Mouse (Mus musculus) right cerebral cortex, postnatal 36 days (tissue): Measurements from ENCODE around the gene Defa37.
"Not testable (repeated sequence)": the region's sequence is repeated elsewhere in the genome, so short reads cannot be mapped to it uniquely, and the experiment has no call there.

Experiments
- DNase-seq, 2 experiments: peaks; one replicate each; pipeline ENCODE4 v3.0.0; 2022; ENCODE audit warnings: low spot score in 2 of 2, mixed read lengths in 1 of 2

Defa37 gene

DNA sequence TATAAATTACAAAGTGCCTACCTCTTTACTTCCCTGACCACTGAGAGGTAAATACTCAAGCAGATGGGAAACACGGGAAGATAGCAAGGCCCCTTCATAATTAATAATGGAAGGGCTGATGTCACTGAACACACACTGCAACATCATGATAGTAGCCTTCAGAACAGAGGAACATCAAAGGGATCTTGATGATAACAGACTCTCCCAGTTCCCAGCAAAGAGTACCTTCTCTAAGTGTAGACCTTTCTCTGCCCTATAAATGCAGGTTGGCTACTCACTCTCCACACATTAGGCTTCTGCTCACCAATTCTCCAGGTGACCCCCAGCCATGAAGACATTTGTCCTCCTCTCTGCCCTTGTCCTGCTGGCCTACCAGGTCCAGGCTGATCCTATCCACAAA, at the start of gene Defa37:
Gene Defa37 (plus strand): TSS at position 301 of the 400 bp plus-strand sequence.
- not testable (repeated sequence) for DNase-seq

DNA sequence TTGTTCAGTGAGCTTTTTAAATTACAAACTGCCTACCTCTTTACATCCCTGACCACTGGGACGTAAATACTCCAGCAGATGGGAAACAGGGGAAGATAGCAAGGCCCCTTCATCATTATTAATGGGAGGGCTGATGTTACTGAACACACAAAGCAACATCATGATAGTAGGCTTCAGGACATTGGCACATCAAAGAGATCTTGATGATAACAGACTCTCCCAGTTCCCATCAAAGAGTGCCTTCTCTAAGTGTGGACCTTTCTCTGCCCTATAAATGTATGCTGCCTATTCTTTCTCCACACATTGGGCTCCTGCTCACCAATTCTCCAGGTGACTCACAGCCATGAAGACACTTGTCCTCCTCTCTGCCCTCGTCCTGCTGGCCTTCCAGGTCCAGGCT, 36.5 kb upstream of the Defa37 start, which contains the start of gene Defa32:
Gene Defa32 (plus strand): TSS at position 301 of the 400 bp plus-strand sequence.
- not testable (repeated sequence) for DNase-seq

DNA sequence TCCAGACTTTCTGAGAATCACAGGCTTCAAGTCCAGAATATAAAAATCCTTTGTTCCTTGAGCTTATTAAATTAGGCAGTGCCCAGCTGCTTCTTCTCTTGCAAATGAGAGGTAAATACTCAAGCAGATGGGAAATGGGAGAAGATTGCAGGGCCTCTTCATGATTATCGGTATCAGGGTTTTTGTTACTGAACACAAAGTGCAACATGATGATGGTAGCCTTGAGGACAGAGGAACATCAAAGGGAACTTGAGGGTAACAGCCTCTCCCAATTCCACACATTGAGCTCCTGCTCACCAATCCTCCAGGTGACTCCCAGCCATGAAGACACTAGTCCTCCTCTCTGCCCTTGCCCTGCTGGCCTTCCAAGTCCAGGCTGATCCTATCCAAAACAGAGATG, 17.5 kb downstream of the Defa37 start, which contains the start of gene Defa28:
Gene Defa28 (plus strand): TSS at position 301 of the 400 bp plus-strand sequence.
- DNase-seq, result not testable (repeated sequence)

DNA sequence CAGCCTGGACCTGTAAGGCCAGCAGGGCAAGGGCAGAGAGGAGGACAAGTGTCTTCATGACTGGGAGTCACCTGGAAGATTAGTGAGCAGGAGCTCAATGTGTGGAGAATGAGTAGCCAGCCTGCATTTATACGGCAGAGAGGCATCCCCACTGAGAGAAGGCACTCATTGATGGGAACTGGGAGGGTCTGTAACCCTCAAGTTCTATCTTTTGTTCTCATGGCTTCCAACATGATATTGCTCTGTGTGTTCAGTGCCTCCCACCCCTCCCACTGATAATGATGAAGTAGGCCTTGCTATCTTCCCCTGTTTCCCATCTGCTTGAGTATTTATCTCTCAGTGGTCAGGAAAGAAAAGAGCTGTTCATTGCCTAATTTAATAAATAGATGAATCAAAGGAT, 29.2 kb downstream of the Defa37 start, which contains the start of gene Gm7861:
Gene Gm7861 (minus strand): TSS at position 101 of the 400 bp plus-strand sequence.
- not testable (repeated sequence) for DNase-seq
